Mouse (Mus musculus): ENCODE data around the gene Gm20683.
"Not testable (repeated sequence)": the region's sequence is repeated elsewhere in the genome, so short reads cannot be mapped to it uniquely, and the experiment has no call there.

The Gm20683 gene

GRCm38 (mm10) chr17:25827546-25828222 is 13.9 kb downstream of the Gm20683 start:
- DNase-seq (ENCODE audit: low spot score) = no peak

- DNase-seq (ENCODE audit: low spot score) = no peak
These were observed 14.6 kb downstream of the Gm20683 start for GRCm38 (mm10) chr17:25827011-25827410.

GRCm38 (mm10) chr17:25825984-25826570 is 15.5 kb downstream of the Gm20683 start:
- no peak for DNase-seq (ENCODE audit: low spot score)

- no peak for DNase-seq (ENCODE audit: low spot score)
These were observed 16.3 kb downstream of the Gm20683 start for GRCm38 (mm10) chr17:25825311-25825710.

GRCm38 (mm10) chr17:25824362-25825142 is 17.0 kb downstream of the Gm20683 start:
- DNase-seq (ENCODE audit: low spot score) = no peak

GRCm38 (mm10) chr17:25823452-25823851 is 18.1 kb downstream of the Gm20683 start, which contains the start of gene Wdr24:
Wdr24 (plus strand) TSS chr17:25823627.
- peak; percentile 86 for DNase-seq (ENCODE audit: low spot score)

- DNase-seq (ENCODE audit: low spot score) = no peak
These were observed 22.4 kb downstream of the Gm20683 start for GRCm38 (mm10) chr17:25818851-25819780.

GRCm38 (mm10) chr17:25817662-25818061 is 23.9 kb downstream of the Gm20683 start:
- no peak for DNase-seq (ENCODE audit: low spot score)

- peak; percentile 78 for DNase-seq (ENCODE audit: low spot score)
These were observed 28.1 kb downstream of the Gm20683 start for GRCm38 (mm10) chr17:25813471-25813870.

- DNase-seq (ENCODE audit: low spot score) = no peak
These were observed 30.7 kb downstream of the Gm20683 start for GRCm38 (mm10) chr17:25810890-25811289.

- DNase-seq (ENCODE audit: low spot score) = no peak
These were observed 31.8 kb downstream of the Gm20683 start for GRCm38 (mm10) chr17:25809606-25810340.

GRCm38 (mm10) chr17:25808789-25809605 is 32.6 kb downstream of the Gm20683 start, which contains the start of gene Fbxl16:
Fbxl16 (plus strand) TSS chr17:25809085.
- DNase-seq (ENCODE audit: low spot score) = peak; percentile 70

- DNase-seq (ENCODE audit: low spot score) = no peak
These were observed 33.5 kb downstream of the Gm20683 start for GRCm38 (mm10) chr17:25808028-25808427.

GRCm38 (mm10) chr17:25807452-25807851 is 34.1 kb downstream of the Gm20683 start:
- not testable (repeated sequence) for DNase-seq (ENCODE audit: low spot score)

- DNase-seq (ENCODE audit: low spot score) = no peak
These were observed 35.1 kb downstream of the Gm20683 start for GRCm38 (mm10) chr17:25806507-25806906.

- DNase-seq (ENCODE audit: low spot score) = no peak
These were observed 38.6 kb downstream of the Gm20683 start for GRCm38 (mm10) chr17:25802825-25803517.

GRCm38 (mm10) chr17:25801029-25801428 is 40.5 kb downstream of the Gm20683 start:
- DNase-seq (ENCODE audit: low spot score) = no peak

- peak; percentile 89 for DNase-seq (ENCODE audit: low spot score)
These were observed 44.6 kb downstream of the Gm20683 start, which contains the start of gene Metrn for GRCm38 (mm10) chr17:25796951-25797369. Metrn (minus strand) TSS chr17:25797136.

- no peak for DNase-seq (ENCODE audit: low spot score)
These were observed 45.3 kb downstream of the Gm20683 start for GRCm38 (mm10) chr17:25796211-25796771.
